In genomic region chr15:33758771-33759170, GRCm38 (mm10) we compare ENCODE assay signal across 20 mouse cellular contexts.
"Had no signal": no experiment of that assay in that cellular context is flagged by ENCODE, and none has a peak within 500 bp of the region (broad histone marks: within the 10 kb centered on the region; RNA-seq: fewer than 3 reads in every experiment).

No protein-coding gene starts in this region.

- H3K36me3 ChIP-seq: heart, embryonic 13.5 days; heart, embryonic 15.5 days; hindbrain, embryonic 13.5 days; hindbrain, embryonic 15.5 days; kidney, embryonic 15.5 days; limb, embryonic 10.5 days; limb, embryonic 12.5 days; liver, embryonic 13.5 days; liver, embryonic 15.5 days had no signal

- H3K9ac ChIP-seq: forebrain, postnatal 0 days; heart, embryonic 13.5 days; heart, embryonic 15.5 days; hindbrain, embryonic 13.5 days; hindbrain, embryonic 15.5 days; kidney, embryonic 15.5 days; limb, embryonic 12.5 days; liver, embryonic 13.5 days; liver, embryonic 15.5 days; liver, postnatal 0 days had no signal

- H3K4me3 ChIP-seq: heart, embryonic 13.5 days; heart, embryonic 15.5 days; hindbrain, embryonic 13.5 days; hindbrain, embryonic 15.5 days; kidney, embryonic 15.5 days; left cerebral cortex, adult 2 months; limb, embryonic 10.5 days; limb, embryonic 12.5 days; liver, embryonic 13.5 days; liver, embryonic 15.5 days had no signal

- H3K4me1 ChIP-seq: heart, embryonic 15.5 days; hindbrain, embryonic 13.5 days; hindbrain, embryonic 15.5 days; kidney, embryonic 15.5 days; limb, embryonic 10.5 days; limb, embryonic 12.5 days; liver, embryonic 13.5 days; liver, embryonic 15.5 days had no signal

- DNase-seq: forebrain, postnatal 0 days; kidney, adult 11 months; kidney, adult 2 months; kidney, adult 9 months; kidney, postnatal 36 days; layer of hippocampus, adult 9-11 months; liver; liver, embryonic 13.5 days; liver, postnatal 0 days had no signal

- H3K27ac ChIP-seq: heart, embryonic 13.5 days; heart, embryonic 15.5 days; hindbrain, embryonic 13.5 days; hindbrain, embryonic 15.5 days; hindbrain, postnatal 0 days; kidney, embryonic 15.5 days; kidney, postnatal 0 days; left cerebral cortex, adult 2 months; limb, embryonic 10.5 days; limb, embryonic 12.5 days; liver, embryonic 13.5 days; liver, embryonic 15.5 days had no signal

- H3K27me3 ChIP-seq: heart, embryonic 13.5 days; heart, embryonic 15.5 days; hindbrain, embryonic 13.5 days; hindbrain, embryonic 15.5 days; kidney, embryonic 15.5 days; limb, embryonic 12.5 days; liver, embryonic 13.5 days; liver, embryonic 15.5 days had no signal
